Mouse (Mus musculus) gastrocnemius, adult 2 months (tissue): ENCODE data around the gene Ngfr. TPM values are rescaled to one million over a fixed set of nuclear protein-coding genes. Genes with fewer than 3 reads are reported as not detected.
"Not testable (repeated sequence)": the region's sequence is repeated elsewhere in the genome, so short reads cannot be mapped to it uniquely, and the experiment has no call there.

Experiments
- DNase-seq: peaks from one replicate; pipeline ENCODE4 v3.0.0; 2022
- H3K27ac ChIP-seq: fragments of 200-600 bp; 2 replicates; pipeline ENCODE4 v1.8.1; 2022; ENCODE audit warnings: mild to moderate bottlenecking
- H3K4me3 ChIP-seq: fragments of 200-600 bp; 2 replicates; pipeline ENCODE4 v1.8.1; 2022; ENCODE audit warnings: mild to moderate bottlenecking, moderate library complexity
- CTCF ChIP-seq: fragments of 200-600 bp; IDR thresholded peaks from 2 replicates; pipeline ENCODE4 v1.8.1; 2022; ENCODE audit warnings: antibody characterized with exemption, mild to moderate bottlenecking, moderate library complexity
- intact Hi-C: fragments of 180-260 bp; cut with DNase I; formaldehyde crosslinking; loops from one replicate; pipeline ENCODE4 v1.15.1; 2025
- total RNA-seq, 2 experiments: library from RNA; stranded (reverse); gene quantifications; 2 replicates each; pipeline ENCODE4 v1.2.3; 2021

The Ngfr gene
- total RNA-seq, 2 experiments from 2014 or later = 0.13 to 0.31 TPM

DNA sequence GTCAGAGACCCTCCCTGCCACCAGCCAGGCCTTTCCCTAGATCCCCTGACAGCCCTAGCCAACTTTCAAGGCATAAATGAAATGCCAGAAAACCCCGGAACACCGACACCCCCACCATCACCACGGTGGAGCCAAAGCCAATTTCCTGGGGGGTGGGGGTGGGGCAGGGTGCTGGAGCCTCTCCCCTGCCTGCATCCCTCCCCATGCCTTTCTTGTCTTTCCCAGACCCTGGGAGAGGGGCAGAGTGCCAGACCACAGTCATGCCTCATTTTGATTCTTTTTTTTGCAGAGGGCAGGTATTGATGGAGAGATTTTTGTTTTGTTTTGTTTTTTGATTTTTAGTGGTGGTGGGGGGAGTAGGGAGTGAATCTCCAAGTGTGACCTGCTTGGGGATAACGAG lies 23.7 kb upstream of the Ngfr start:
- TF ChIP-seq CTCF = no peak
- no peak overlapping the region for H3K27ac ChIP-seq
- intact Hi-C loops = no loop called here
- H3K4me3 ChIP-seq = no peak overlapping the region
- no peak for DNase-seq

DNA sequence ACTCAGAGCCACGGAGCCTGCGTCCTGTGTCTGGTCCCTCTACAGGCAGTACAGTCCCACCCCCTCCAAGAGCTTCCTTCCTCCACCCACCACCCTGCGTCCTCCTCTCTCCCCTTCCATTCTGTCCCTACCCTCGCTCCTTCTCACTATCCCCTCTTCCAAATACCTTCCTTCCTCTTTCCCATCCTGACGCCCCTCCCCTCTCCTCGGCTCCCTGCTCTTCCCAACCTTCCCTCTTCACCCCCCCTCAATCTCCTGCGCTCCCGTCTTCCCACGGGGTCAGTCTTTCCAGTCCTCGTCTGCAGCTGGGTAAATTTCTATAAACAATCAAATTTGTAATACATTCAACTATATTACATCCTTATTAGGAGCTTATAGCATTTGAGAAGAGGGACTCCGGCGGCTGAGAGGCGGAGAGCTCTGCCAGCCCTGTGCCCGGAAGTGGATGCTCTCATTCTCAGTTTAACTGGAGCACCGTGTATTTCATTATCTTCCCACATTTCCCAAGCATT lies 22.9 kb upstream of the Ngfr start:
- no peak for DNase-seq
- intact Hi-C loops = no loop called here
- TF ChIP-seq CTCF = no peak
- Histone ChIP-seq H3K27ac (no peak overlapping the region), H3K4me3 (peak overlapping the region; percentile 59)

DNA sequence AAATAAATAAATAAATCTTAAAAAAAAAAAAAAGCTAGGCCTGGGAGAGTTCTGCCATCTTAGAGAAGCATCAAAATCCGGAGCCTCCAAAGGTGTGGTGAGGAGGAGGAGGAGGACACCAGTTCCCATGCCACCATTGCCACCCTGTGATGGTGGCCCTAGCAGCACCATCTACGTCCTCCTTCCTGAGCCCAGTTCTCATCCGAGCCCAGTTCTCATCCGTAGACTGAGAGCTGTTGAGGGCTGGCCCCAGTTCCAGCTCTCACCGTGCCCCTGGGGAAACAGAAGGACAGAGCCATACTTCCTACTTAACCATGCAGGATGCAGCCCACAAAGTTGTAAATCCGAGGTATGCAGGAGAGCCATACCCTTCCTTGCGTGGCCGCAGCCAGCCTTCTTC lies 22.4 kb upstream of the Ngfr start:
- intact Hi-C loops = no loop called here
- no peak for TF ChIP-seq CTCF
- no peak for DNase-seq

DNA sequence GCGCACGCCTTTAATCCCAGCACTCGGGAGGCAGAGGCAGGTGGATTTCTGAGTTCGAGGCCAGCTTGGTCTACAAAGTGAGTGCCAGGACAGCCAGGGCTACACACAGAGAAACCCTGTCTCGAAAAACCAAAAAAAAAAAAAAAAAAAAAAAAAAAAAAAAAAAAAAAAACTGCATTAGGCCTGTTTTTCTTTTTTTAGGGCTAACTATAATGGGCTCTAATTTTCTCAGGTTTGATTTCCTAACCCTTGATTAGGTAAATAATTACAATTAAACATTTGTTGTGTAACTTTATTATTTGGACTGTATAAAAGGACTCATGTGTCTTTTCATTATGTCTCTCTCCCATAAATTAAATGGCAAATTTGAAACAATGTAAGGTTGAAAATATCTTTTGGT lies 19.8 kb upstream of the Ngfr start:
- H3K27ac ChIP-seq, H3K4me3 ChIP-seq, intact Hi-C loops, DNase-seq: not testable (repeated sequence)

More for the DNA sequence above, 22.4 kb upstream of the Ngfr start:
- Histone ChIP-seq H3K4me3 (peak overlapping the region; percentile 59), H3K27ac (no peak overlapping the region)

DNA sequence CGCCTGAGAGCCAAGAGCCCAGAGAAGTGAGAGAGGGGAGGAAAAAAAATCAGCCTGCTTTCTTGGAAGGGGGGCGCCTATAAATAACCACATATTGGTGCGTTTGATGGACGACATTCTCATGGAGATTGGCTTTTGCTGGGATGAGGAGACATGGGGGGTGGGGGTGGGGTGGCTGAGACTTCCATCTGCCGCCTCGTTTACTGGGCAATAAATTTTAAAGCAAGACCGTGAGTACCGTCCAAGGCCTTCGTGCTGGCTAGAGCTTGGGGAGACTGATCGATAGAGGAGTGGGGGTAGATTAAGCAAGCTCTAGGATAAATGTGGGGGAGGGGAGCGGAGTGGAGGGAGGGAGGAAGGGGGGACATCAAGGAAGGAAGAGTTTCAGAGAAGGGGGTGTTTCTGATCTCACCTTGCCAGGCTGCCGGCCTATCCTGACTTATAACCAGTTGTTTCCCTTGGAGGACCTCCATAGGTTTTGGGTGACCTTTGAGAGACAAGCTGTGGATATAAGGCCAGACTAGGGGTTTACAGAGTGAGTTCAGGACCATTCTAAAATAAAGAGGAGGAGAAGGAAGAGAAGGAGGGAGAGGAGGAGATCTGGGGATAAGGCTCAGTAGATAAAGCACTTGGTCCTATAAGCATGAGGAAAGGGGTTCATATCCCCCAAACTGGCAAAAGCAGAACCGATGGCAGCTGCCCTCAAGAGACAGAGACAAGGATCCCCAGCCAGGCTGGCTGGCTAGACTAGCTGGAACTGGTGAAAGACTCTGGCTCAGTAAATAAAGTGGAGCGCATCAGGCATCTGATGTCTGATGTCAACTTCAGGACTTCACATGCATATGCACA lies 10.9 kb upstream of the Ngfr start:
- no peak for DNase-seq
- intact Hi-C loops = no loop called here
- Histone ChIP-seq H3K4me3 (no peak overlapping the region), H3K27ac (no peak overlapping the region)
- TF ChIP-seq CTCF = no peak

DNA sequence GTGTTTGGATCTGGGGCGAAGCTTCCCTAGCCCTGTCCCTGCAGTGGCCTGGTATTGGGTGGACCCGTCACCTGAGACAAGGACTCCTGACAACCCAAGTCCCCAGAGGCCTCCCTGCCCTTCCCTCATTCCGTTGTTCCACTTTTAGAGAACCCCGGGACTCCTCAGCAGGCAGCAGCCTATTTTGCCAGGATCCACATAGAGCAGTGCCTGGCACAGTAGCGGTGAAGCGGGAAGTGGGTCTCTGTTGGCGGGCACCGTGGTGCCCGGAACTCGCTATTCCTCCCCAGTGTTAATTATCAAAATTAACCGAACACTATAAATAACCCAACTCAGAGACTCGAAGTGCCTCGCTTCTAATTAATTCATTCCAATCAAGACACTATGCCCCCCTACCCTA lies 10.2 kb upstream of the Ngfr start:
- Histone ChIP-seq H3K27ac (no peak overlapping the region), H3K4me3 (no peak overlapping the region)
- intact Hi-C loops = no loop called here
- no peak for TF ChIP-seq CTCF
- no peak for DNase-seq

DNA sequence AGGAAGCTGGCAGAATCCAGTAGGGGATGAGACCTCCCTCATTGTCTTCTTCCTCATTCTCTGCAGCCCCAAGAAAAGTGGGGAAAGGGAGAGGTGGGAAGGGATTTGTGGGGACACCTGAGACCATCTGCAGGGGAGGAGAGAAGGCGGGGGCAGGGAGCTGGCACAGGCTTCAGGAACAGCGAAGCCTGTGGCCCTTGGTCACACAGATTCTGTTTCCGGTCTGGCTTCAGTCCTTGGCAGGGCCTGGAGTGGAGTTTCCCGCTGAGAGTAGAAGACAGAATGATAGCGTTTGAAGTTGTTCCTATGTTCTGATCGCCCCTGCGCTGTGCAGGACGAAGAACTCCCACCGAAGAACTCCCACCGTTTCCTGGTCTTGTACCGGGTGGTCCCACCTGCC lies 9.2 kb upstream of the Ngfr start:
- Histone ChIP-seq H3K27ac (no peak overlapping the region), H3K4me3 (no peak overlapping the region)
- intact Hi-C loops = no loop called here
- no peak for TF ChIP-seq CTCF
- peak; percentile 78 for DNase-seq

DNA sequence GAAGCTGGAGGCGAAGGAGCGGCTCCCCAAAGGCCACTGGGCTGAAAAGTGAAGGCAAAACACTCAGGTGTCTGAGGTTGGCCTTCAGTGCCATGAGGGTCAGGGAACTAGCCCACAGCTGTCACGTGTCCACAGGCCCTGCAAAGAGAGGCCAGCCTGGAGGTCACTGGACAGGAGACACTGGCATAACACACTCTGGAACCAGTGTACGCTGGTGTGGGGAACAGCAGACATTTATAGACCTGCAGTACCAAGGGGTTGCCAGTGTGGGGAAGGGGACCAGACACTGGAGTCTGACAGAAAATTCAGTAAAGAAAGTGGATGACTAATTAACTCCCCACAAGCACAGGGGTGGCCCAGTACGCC lies 8.6 kb upstream of the Ngfr start:
- Histone ChIP-seq H3K4me3 (no peak overlapping the region), H3K27ac (no peak overlapping the region)
- intact Hi-C loops = no loop called here
- DNase-seq = no peak
- TF ChIP-seq CTCF = no peak

DNA sequence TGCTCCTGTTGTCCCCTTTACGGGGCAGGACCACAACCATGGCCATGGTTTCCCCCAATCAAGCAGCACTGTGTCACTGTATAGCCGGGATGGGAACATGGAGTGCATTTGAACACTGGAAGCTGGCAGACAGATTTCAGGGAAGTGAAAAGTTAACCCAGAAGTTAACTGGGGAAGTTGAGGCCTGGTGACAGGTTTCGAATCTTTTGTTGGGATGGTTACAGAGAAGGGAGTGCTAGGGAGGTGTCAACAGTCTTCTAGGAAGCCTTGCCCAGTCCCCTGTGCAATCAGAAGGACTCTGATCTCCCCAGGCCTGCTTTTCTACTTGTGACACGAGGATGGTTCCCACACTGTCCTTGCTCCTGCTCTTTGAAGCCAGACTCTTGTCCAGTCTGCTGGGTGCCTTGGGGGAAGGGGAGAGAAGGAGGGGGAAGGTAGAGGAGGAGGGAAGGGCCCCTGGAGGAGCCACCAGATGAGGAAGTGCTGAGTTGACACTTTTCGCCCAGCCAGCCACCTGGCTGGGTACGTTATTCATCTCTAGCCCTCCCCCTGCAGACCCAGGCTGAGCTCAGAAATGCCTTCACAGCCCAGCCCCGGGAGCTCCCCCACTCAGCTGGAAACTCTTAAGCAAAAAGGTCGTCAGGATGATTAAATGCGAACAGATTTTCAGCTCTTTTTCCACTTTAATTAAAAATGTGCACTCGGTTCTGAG lies 8.1 kb upstream of the Ngfr start:
- no peak overlapping the region for H3K4me3 ChIP-seq
- no peak for TF ChIP-seq CTCF
- DNase-seq = no peak

DNA sequence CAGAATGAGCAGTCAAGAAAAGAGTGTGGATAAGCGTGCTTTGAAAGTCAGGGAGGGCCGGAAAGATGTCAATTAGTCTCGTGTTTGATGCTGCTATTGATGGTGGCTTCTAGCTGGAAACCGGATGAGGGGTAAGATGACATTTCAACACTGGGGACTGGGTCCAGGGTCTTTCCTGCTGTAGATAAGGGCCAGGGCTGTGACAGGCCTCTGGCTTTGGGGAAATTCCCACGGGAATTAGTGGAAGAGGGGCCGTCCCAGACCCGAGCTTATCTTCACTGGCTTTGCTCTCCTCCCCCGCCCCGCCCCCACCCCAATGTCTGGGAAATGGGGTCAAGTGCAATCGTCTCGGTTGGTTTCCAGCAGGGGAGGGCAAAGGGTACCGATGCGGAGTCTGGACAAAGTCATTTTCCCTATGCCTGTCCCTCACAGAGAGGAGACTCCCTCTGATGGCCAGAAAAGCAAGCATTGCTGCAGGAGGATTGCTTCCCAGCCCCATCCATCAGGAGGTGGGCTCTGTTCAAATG lies 7.2 kb upstream of the Ngfr start:
- intact Hi-C loops = no loop called here

More for the DNA sequence above, 8.1 kb upstream of the Ngfr start:
- intact Hi-C loops = no loop called here
- H3K27ac ChIP-seq = no peak overlapping the region

DNA sequence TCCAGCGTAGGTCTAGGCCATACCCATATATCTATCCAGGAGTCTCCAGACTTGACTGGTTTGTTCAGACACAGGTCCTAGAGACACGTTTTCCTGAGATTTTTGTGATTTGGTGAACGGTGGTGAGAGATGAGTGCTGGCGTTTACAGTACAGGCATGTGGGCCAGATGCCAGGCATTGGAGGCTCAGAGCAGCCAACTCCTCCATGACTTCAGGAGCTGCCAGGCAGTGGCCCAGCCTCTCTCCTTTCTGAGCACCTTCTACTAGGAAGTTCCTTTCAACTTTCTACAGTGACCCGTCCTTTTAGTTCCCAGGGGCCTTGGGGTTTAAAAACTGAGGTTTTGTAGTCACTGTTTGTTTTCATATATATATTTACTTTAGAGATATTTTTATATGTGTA lies 6.0 kb upstream of the Ngfr start:
- no peak for TF ChIP-seq CTCF
- Histone ChIP-seq H3K27ac (no peak overlapping the region), H3K4me3 (no peak overlapping the region)
- intact Hi-C loops = no loop called here
- no peak for DNase-seq

More for the DNA sequence above, 7.2 kb upstream of the Ngfr start:
- DNase-seq = no peak
- H3K4me3 ChIP-seq = no peak overlapping the region
- no peak overlapping the region for H3K27ac ChIP-seq
- no peak for TF ChIP-seq CTCF

DNA sequence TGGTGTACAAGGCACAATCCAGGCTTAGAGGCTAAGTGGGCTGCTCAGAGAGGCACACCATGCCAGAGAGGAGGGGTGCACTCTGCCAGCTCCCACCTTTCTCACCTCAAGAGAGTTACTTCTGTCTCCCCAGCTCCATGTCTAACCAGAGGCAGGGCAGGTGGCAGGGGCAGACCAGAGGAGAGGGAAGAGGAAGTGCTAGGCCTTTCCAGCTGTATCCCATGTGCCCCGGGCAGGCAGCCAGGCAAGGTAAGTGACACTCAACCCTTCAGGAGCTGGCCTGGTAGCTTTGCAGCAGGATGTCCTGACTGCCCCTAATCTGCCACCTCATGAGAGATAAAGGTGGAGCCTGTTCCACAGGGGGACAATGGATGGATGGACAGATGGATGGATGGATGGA lies 5.2 kb upstream of the Ngfr start:
- no peak overlapping the region for H3K27ac ChIP-seq
- peak; percentile 32 for DNase-seq
- TF ChIP-seq CTCF = no peak
- intact Hi-C loops = no loop called here
- no peak overlapping the region for H3K4me3 ChIP-seq

DNA sequence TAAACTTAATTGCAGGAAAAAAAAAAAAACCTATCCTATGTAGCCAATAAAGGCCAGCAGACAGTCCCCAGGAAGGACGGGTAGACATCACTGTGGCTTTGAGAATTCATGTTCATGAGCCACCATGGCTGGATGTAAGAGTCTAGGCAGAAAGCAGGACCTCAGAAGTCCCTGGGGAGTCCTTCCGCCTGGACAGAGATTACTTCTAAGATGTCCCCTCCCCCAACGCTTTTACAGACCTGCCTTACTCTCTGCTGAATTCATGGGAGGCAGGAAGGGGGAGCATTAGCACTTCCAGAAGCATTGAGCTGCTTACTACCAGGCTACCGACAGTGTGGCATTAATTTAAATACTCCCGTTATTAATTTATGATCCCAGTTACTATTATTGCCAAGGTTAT lies 1.7 kb upstream of the Ngfr start:
- intact Hi-C loops = no loop called here
- no peak for TF ChIP-seq CTCF
- DNase-seq = no peak
- no peak overlapping the region for H3K4me3 ChIP-seq
- no peak overlapping the region for H3K27ac ChIP-seq
